Mouse (Mus musculus): Measurements from ENCODE around the gene 0610040J01Rik. TPM values are rescaled to one million over a fixed set of nuclear protein-coding genes. Genes with fewer than 3 reads are reported as not detected.

The 0610040J01Rik gene
- total and polyA plus RNA-seq, 3 experiments = not detected

DNA sequence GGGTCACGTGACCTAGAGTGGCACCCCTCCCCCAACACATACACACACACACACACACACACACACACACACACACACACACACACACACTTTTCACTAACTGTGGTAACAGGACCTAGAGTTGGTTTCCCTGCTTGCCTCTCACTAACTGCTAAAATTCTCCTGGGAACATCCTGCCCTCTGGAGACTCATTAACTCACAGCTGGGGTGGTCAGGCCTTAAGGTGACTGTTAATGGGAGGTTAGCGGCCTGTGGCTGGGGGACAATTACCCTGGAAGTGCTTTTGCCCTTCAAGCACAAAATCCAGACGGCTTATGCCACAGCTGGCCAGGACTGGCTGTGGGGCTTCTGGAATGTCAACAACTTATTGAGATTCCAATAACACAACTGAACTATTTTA lies 55.3 kb downstream of the 0610040J01Rik start:
- dilution Hi-C loops (cut with MboI; ENCODE audit: extremely low pct_ligation_motif_present, extremely low pct_unique_long_range_greater_than_20kb, low sequenced_read_pairs) = no loop called here

DNA sequence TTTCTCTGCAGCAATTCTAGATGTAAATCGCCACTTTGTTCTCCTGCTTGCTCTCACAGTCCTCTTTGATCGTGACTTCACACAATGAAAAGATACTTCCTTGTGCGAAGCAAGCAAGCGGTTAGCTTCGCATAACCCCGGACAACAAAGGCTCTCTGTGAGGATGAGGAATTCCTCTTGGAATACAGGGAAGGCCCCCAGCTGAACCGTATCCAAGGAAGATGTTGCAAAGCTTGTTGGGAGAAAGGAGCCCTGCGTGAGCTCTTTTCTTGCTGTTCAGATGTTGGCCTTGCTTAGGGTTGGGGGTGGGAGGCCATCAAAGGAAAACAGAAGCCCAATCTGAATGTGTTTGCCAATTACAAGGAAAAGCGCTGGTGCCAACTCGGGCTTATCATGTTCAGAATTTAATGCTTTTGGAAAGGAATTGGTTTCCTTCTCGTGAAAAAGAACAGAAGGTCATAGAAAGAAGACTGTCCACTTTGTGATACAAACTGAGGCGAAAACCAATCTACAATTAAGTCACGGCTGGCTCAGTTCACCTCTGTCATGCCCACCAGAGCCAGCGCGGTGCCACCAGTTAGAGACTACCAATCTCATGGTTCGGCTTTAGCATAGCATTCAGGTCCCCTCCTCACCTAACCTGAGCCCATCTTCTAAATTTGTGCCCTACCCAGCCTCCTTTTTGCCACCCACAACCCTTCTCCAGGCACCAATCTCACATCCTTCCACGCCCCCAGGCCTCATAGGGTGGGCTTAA lies 60.2 kb downstream of the 0610040J01Rik start:
- no peak for TF ChIP-seq MXI1 (IDR thresholded peaks at IDR 0.05; ENCODE audit: low read depth, low read length)
- TF ChIP-seq NRF1 (IDR thresholded peaks at IDR 0.05; ENCODE audit: low read depth, low read length) = no peak
- no peak for TF ChIP-seq SMC3 (IDR thresholded peaks at IDR 0.05; ENCODE audit: low read depth, low read length)
- TF ChIP-seq RCOR1 (conservative IDR thresholded peaks at IDR 0.05; ENCODE audit: low read depth, low read length) = no peak
- TF ChIP-seq HCFC1 (IDR thresholded peaks at IDR 0.05; ENCODE audit: low read depth, low read length) = no peak
- TF ChIP-seq GABPA (IDR thresholded peaks at IDR 0.05; ENCODE audit: insufficient replicate concordance, low read depth, low read length) = no peak
- no peak for TF ChIP-seq USF2 (conservative IDR thresholded peaks at IDR 0.05; ENCODE audit: low read depth, low read length)
- no peak for TF ChIP-seq MAZ (IDR thresholded peaks at IDR 0.05; ENCODE audit: low read depth, low read length)
- no peak for TF ChIP-seq USF1 (IDR thresholded peaks at IDR 0.05; ENCODE audit: low read depth, low read length)
- TF ChIP-seq SIN3A (IDR thresholded peaks at IDR 0.05; ENCODE audit: low read length) = no peak
- no peak for TF ChIP-seq CTCF (conservative IDR thresholded peaks at IDR 0.05 in 1 of 2, IDR thresholded peaks at IDR 0.05 in 1 of 2; ENCODE audit: low read depth in 2 of 2, low read length in 2 of 2)
- no peak for TF ChIP-seq ETS1 (conservative IDR thresholded peaks at IDR 0.05; ENCODE audit: low read depth, low read length)
- TF ChIP-seq NELFE (IDR thresholded peaks at IDR 0.05; ENCODE audit: low read depth, low read length) = no peak
- Histone ChIP-seq H3K9ac (ENCODE audit: insufficient read depth, low read depth) (no peak overlapping the region), H3K9me3 (replicated peaks; ENCODE audit: low read length) (no peaks in the 10 kb centered on the region), H3K27ac (ENCODE audit: insufficient read depth, low read depth) (no peak overlapping the region), H3K79me2 (replicated peaks; ENCODE audit: control insufficient read depth, extremely low read depth, insufficient read depth, poor library complexity, severe bottlenecking) (no peaks in the 10 kb centered on the region), H3K4me3 (replicated peaks in 1 of 3; ENCODE audit: low read depth in 2 of 3, low read length in 2 of 3, poor library complexity in 1 of 3) (no peak overlapping the region), H3K27me3 (replicated peaks) (no peaks in the 10 kb centered on the region), H3K4me1 (ENCODE audit: control insufficient read depth in 1 of 2, insufficient read depth in 2 of 2) (peaks cover under 1 to 2% of the 10 kb centered on the region in 2 experiments; a peak in 1 of 4 replicates), H3K36me3 (replicated peaks in 1 of 2; ENCODE audit: control insufficient read depth in 1 of 2, insufficient read depth in 1 of 2, low read length in 1 of 2) (no peaks in the 10 kb centered on the region), H3K4me2 (ENCODE audit: insufficient read depth, low read depth, poor library complexity, severe bottlenecking) (no peak overlapping the region)
- dilution Hi-C loops (cut with MboI; ENCODE audit: extremely low pct_ligation_motif_present, extremely low pct_unique_long_range_greater_than_20kb, low sequenced_read_pairs) = no loop called here
- in situ Hi-C loops (cut with MboI; ENCODE audit: low pct_ligation_motif_present, low pct_unique_long_range_greater_than_20kb, low sequenced_read_pairs) = no loop called here
- DNase-seq (ENCODE audit: extremely low read depth) = no peak

More for the DNA sequence above, 55.3 kb downstream of the 0610040J01Rik start:
- no peak overlapping the region for H3K27ac ChIP-seq (ENCODE audit: insufficient read depth, low read depth)
- H3K4me1 ChIP-seq (ENCODE audit: control insufficient read depth in 1 of 2, insufficient read depth in 2 of 2) = peaks cover 0 to 3% of the 10 kb centered on the region in 2 experiments; a peak in 1 of 4 replicates
- no peak for TF ChIP-seq IRF4 (IDR thresholded peaks at IDR 0.05; ENCODE audit: low read depth, low read length)
- no peak for TF ChIP-seq SIN3A (IDR thresholded peaks at IDR 0.05; ENCODE audit: low read length)
- TF ChIP-seq JUN (IDR thresholded peaks at IDR 0.05; ENCODE audit: insufficient read depth, low read depth, low read length) = no peak
- no peak for TF ChIP-seq TCF12 (IDR thresholded peaks at IDR 0.05; ENCODE audit: low read depth, low read length)
- no peak for TF ChIP-seq CHD1 (IDR thresholded peaks at IDR 0.05; ENCODE audit: low read depth, low read length)
- no peak for TF ChIP-seq ZC3H11A (IDR thresholded peaks at IDR 0.05; ENCODE audit: low read depth, low read length)
- TF ChIP-seq SMC3 (IDR thresholded peaks at IDR 0.05; ENCODE audit: low read depth, low read length) = no peak
- H3K9ac ChIP-seq (ENCODE audit: insufficient read depth, low read depth) = no peak overlapping the region
- no peaks in the 10 kb centered on the region for H3K79me2 ChIP-seq (replicated peaks; ENCODE audit: control insufficient read depth, extremely low read depth, insufficient read depth, poor library complexity, severe bottlenecking)
- no peak overlapping the region for H3K4me3 ChIP-seq (replicated peaks in 1 of 3; ENCODE audit: low read depth in 2 of 3, low read length in 2 of 3, poor library complexity in 1 of 3)
- DNase-seq (ENCODE audit: extremely low read depth) = no peak
- in situ Hi-C loops (cut with MboI; ENCODE audit: low pct_ligation_motif_present, low pct_unique_long_range_greater_than_20kb, low sequenced_read_pairs) = no loop called here
- H3K4me2 ChIP-seq (ENCODE audit: insufficient read depth, low read depth, poor library complexity, severe bottlenecking) = no peak overlapping the region
- H3K9me3 ChIP-seq (replicated peaks; ENCODE audit: low read length) = no peaks in the 10 kb centered on the region
- no peaks in the 10 kb centered on the region for H3K27me3 ChIP-seq (replicated peaks)
- H3K36me3 ChIP-seq (replicated peaks in 1 of 2; ENCODE audit: control insufficient read depth in 1 of 2, insufficient read depth in 1 of 2, low read length in 1 of 2) = no peaks in the 10 kb centered on the region

Measured in CH12.LX (cell line).